Mouse (Mus musculus): ENCODE measurements at regions not wholly inside any gene's neighbourhood (a gene's known extent, or its start where the extent isn't known, plus 50 kb on each side); places are given as distances from the start of the nearest gene placed in this dataset.

- TF ChIP-seq CTCF (IDR thresholded peaks at IDR 0.05; ENCODE audit: insufficient read depth, low read length): no peak
- TF ChIP-seq POLR2A (IDR thresholded peaks at IDR 0.05; ENCODE audit: borderline replicate concordance, extremely low read depth, low read depth, low read length): no peak
These were observed 626.3 kb downstream of the Tox3 start for GRCm38 (mm10) chr8:89721684-89722305.

All from lung, adult 2 months (tissue).